Mouse (Mus musculus): ENCODE data around the gene Vmn1r231. TPM values are rescaled to one million over a fixed set of nuclear protein-coding genes. Genes with fewer than 3 reads are reported as not detected.

Vmn1r231 gene
- total RNA-seq (2014; rRNA removed), result not detected in 2 replicates
- not detected in 2 replicates for polyA plus RNA-seq (2015; fragmentation: Nextera tagmentation; extraction: Ambion mirVana)

DNA sequence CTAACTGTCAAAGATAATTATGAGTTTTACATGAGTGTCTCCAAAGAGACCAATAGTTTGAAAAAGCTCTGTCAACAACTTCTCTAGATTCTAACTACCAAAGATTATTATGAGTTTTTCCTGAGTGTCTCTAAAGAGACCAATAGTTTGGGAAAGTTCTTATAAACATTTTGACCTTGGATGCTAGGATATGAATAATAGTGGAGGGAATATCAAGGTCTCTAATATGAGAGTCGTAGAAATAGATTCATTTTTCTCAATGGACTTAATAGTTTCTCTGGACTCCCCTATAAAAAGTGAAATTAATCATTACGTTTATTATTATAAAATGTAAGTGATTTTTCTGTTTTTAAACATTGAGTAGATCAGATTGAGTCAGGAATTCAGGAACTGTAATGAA lies at the start of gene Vmn1r231:
Gene Vmn1r231, minus strand, starts transcription at position 101 of the 400 bp plus-strand sequence.
- Histone ChIP-seq H3K27me3 (ENCODE audit: insufficient read depth, low read length) (no peaks in the 10 kb centered on the region), H3K4me3 (ENCODE audit: low read length) (no peak within 1 kb of the TSS), H3K9me3 (ENCODE audit: low read length) (no peaks in the 10 kb centered on the region), H3K27ac (no peak within 1 kb of the TSS), H3K36me3 (ENCODE audit: insufficient read depth, low read length) (no peaks in the 10 kb centered on the region), H3K9ac (replicated peaks; ENCODE audit: low read length) (no peak within 1 kb of the TSS), H3K4me2 (ENCODE audit: low read depth, low read length) (no peak within 1 kb of the TSS), H3K4me1 (ENCODE audit: insufficient read depth, low read length) (no peaks in the 10 kb centered on the region)
- TF ChIP-seq CTCF (IDR thresholded peaks at IDR 0.05; ENCODE audit: low read depth), result no peak
- no peak for DNase-seq (ENCODE audit: low spot score)
- no peak for ATAC-seq
- WGBS, result 58% methylated on average over 2 of the region's 2 CpGs

DNA sequence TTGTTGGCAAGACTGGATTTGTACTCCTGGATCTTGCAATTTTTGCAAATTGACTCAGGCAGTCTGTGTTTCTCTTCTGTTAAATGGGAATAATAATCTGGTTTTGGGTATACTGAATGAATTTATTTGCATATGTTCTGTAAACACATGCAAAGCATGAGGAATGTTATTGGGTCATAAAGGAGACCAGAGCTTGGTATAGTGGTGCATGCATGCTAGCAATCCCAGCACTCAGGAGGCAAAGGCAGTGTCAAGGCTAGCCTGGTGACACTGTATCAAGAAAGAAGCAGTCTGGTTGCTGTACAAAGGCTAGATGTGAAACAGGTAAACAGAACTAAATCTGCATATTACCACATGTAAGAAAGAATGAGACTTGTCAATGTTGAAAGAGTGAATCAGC lies 41.7 kb upstream of the Vmn1r231 start:
- DNase-seq (ENCODE audit: low spot score), result no peak

GRCm38 (mm10) chr17:20946026-20946565 lies 41.2 kb upstream of the Vmn1r231 start:
- WGBS, result under 1% methylated on average over 13 of the region's 13 CpGs

More for the DNA sequence above, 41.7 kb upstream of the Vmn1r231 start:
- Histone ChIP-seq H3K4me1 (ENCODE audit: insufficient read depth, low read length) (peaks cover 21% of the 10 kb centered on the region), H3K36me3 (ENCODE audit: insufficient read depth, low read length) (peaks cover 1% of the 10 kb centered on the region; the same call in 1 of the 2 replicates), H3K9me3 (ENCODE audit: low read length) (no peaks in the 10 kb centered on the region), H3K9ac (replicated peaks; ENCODE audit: low read length) (peak overlapping the region; percentile 87), H3K27ac (peak overlapping the region; percentile 99; the same call in 1 of the 2 replicates), H3K27me3 (ENCODE audit: insufficient read depth, low read length) (no peaks in the 10 kb centered on the region), H3K4me3 (ENCODE audit: low read length) (peak overlapping the region; percentile 77), H3K4me2 (ENCODE audit: low read depth, low read length) (peak overlapping the region; percentile 86)
- TF ChIP-seq CTCF (IDR thresholded peaks at IDR 0.05; ENCODE audit: low read depth), result no peak
- no peak for ATAC-seq

DNA sequence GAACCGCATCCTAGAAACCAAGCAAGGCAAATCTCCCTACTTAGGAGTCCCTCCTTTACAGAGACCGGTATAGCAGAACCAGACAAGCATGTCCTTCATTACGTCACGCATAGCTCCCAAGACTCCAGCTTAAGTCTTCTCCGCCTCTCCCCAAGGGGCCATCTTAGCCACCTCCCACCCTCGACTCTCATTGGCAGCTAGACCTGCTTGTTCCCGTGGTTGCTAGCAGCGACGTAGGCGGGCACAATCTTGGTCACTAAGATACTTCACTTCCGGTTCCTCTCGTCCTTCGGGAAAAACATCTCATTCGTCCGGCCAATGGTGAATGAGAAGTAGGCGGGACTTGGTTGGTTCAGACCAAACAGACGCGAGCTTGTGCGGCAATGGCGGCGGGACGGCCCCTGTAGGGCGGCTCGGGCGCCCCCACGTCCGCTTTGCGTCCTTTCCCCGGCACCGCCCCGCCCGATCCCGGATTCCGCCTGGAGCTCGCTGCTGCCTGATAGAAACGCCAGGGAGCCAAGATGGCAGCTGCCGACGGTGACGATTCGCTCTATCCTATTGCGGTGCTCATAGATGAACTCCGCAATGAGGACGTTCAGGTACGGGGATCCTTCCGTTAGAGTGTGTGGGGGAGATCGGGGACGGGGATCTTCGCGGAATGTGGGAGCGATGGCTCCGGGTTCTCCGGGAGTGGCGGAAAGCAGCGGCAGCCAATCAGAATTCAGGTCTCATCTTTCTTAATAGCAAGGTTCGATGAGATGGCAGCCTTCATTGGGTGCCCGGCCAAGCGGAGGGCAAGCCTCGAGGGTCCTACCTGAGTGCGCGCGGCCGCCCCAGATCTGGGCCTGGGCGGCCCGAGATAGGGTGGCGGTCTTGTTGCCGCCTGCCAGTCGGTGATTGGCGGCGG lies 40.3 kb upstream of the Vmn1r231 start, which contains the start of gene Ppp2r1a:
Gene Ppp2r1a, plus strand, starts transcription at position 327 of the 907 bp plus-strand sequence.
- Histone ChIP-seq H3K36me3 (ENCODE audit: insufficient read depth, low read length) (no peaks in the 10 kb centered on the region), H3K27ac (peak within 1 kb of the TSS; percentile 99), H3K27me3 (ENCODE audit: insufficient read depth, low read length) (no peaks in the 10 kb centered on the region), H3K4me3 (ENCODE audit: low read length) (peak within 1 kb of the TSS; percentile 77), H3K4me2 (ENCODE audit: low read depth, low read length) (peak within 1 kb of the TSS; percentile 86), H3K4me1 (ENCODE audit: insufficient read depth, low read length) (peaks cover 21% of the 10 kb centered on the region), H3K9me3 (ENCODE audit: low read length) (no peaks in the 10 kb centered on the region), H3K9ac (replicated peaks; ENCODE audit: low read length) (peak within 1 kb of the TSS; percentile 87)
- under 1% methylated on average over 69 of the region's 69 CpGs for WGBS
- no peak for TF ChIP-seq CTCF (IDR thresholded peaks at IDR 0.05; ENCODE audit: low read depth)
- ATAC-seq, result peak; percentile 98
- peak; percentile 99 for DNase-seq (ENCODE audit: low spot score)

More at GRCm38 (mm10) chr17:20946026-20946565, 41.2 kb upstream of the Vmn1r231 start:
- Histone ChIP-seq H3K4me3 (ENCODE audit: low read length) (peak overlapping the region; percentile 77), H3K36me3 (ENCODE audit: insufficient read depth, low read length) (no peaks in the 10 kb centered on the region), H3K27me3 (ENCODE audit: insufficient read depth, low read length) (no peaks in the 10 kb centered on the region), H3K9me3 (ENCODE audit: low read length) (no peaks in the 10 kb centered on the region), H3K9ac (replicated peaks; ENCODE audit: low read length) (peak overlapping the region; percentile 87), H3K4me2 (ENCODE audit: low read depth, low read length) (peak overlapping the region; percentile 86), H3K4me1 (ENCODE audit: insufficient read depth, low read length) (peaks cover 21% of the 10 kb centered on the region), H3K27ac (peak overlapping the region; percentile 99)
- DNase-seq (ENCODE audit: low spot score) (peak; percentile 2), ATAC-seq (no peak)
- TF ChIP-seq CTCF (IDR thresholded peaks at IDR 0.05; ENCODE audit: low read depth), result no peak

- no peak for ATAC-seq
Measured at GRCm38 (mm10) chr17:20944226-20944625, 39.3 kb upstream of the Vmn1r231 start.

GRCm38 (mm10) chr17:20919614-20920013 lies 14.7 kb upstream of the Vmn1r231 start, which contains the start of gene Vmn1r232:
Gene Vmn1r232 (minus strand): TSS chr17:20919714.
- DNase-seq (ENCODE audit: low spot score) (no peak), ATAC-seq (no peak)
- WGBS, result 59% methylated on average over 1 of the region's 1 CpGs
- no peak within 1 kb of the TSS for H3K27ac ChIP-seq
- H3K9me3 ChIP-seq (ENCODE audit: low read length), result no peaks in the 10 kb centered on the region
- TF ChIP-seq CTCF (IDR thresholded peaks at IDR 0.05; ENCODE audit: low read depth), result no peak
- no peaks in the 10 kb centered on the region for H3K27me3 ChIP-seq (ENCODE audit: insufficient read depth, low read length)
- no peak within 1 kb of the TSS for H3K4me3 ChIP-seq (ENCODE audit: low read length)
- no peak within 1 kb of the TSS for H3K4me2 ChIP-seq (ENCODE audit: low read depth, low read length)
- H3K4me1 ChIP-seq (ENCODE audit: insufficient read depth, low read length), result no peaks in the 10 kb centered on the region
- no peak within 1 kb of the TSS for H3K9ac ChIP-seq (replicated peaks; ENCODE audit: low read length)
- H3K36me3 ChIP-seq (ENCODE audit: insufficient read depth, low read length), result no peaks in the 10 kb centered on the region

More at GRCm38 (mm10) chr17:20944226-20944625, 39.3 kb upstream of the Vmn1r231 start:
- DNase-seq (ENCODE audit: low spot score), result peak; percentile 4
- no peaks in the 10 kb centered on the region for H3K9me3 ChIP-seq (ENCODE audit: low read length)
- H3K36me3 ChIP-seq (ENCODE audit: insufficient read depth, low read length), result no peaks in the 10 kb centered on the region
- H3K27ac ChIP-seq, result peak overlapping the region; percentile 97
- H3K9ac ChIP-seq (replicated peaks; ENCODE audit: low read length), result peak overlapping the region; percentile 76
- TF ChIP-seq CTCF (IDR thresholded peaks at IDR 0.05; ENCODE audit: low read depth), result no peak
- H3K4me1 ChIP-seq (ENCODE audit: insufficient read depth, low read length), result peaks cover 15% of the 10 kb centered on the region
- no peaks in the 10 kb centered on the region for H3K27me3 ChIP-seq (ENCODE audit: insufficient read depth, low read length)
- H3K4me2 ChIP-seq (ENCODE audit: low read depth, low read length), result peak overlapping the region; percentile 74
- H3K4me3 ChIP-seq (ENCODE audit: low read length), result peak overlapping the region; percentile 77
- 47% methylated on average over 3 of the region's 3 CpGs for WGBS

All from hindbrain, postnatal 0 days (tissue).